Mouse (Mus musculus) midbrain, embryonic 15.5 days (tissue): ENCODE data around the gene Gm19345. TPM values are rescaled to one million over a fixed set of nuclear protein-coding genes. Genes with fewer than 3 reads are reported as not detected.

Source experiments
- ATAC-seq: fragments of 200-750 bp; cut with Nextera tagmentation; replicated peaks from 2 replicates; pipeline ENCODE4 v1.8.0; 2017; ENCODE audit warnings: moderate TSS enrichment
- H3K27ac ChIP-seq: fragments of 300-500 bp; sonication (generic); 2 replicates; pipeline ENCODE4 v1.5.1; 2015; ENCODE audit warnings: mild to moderate bottlenecking, inconsistent platforms
- H3K27me3 ChIP-seq: fragments of 300-500 bp; sonication (generic); replicated peaks from 2 replicates; pipeline ENCODE4 v1.6.1; 2015; ENCODE audit warnings: inconsistent platforms
- H3K36me3 ChIP-seq: fragments of 300-500 bp; sonication (generic); replicated peaks from 2 replicates; pipeline ENCODE4 v1.6.1; 2015; ENCODE audit warnings: inconsistent platforms
- H3K4me1 ChIP-seq: fragments of 300-500 bp; sonication (generic); 2 replicates; pipeline ENCODE4 v1.6.1; 2015; ENCODE audit warnings: inconsistent platforms
- H3K4me2 ChIP-seq: fragments of 300-500 bp; sonication (generic); 2 replicates; pipeline ENCODE4 v1.6.1; 2015; ENCODE audit warnings: inconsistent platforms, mild to moderate bottlenecking, moderate library complexity
- H3K4me3 ChIP-seq: fragments of 300-500 bp; sonication (generic); 2 replicates; pipeline ENCODE4 v1.5.1; 2015; ENCODE audit warnings: mild to moderate bottlenecking, inconsistent platforms
- H3K9ac ChIP-seq: fragments of 300-500 bp; sonication (generic); 2 replicates; pipeline ENCODE4 v1.6.1; 2015; ENCODE audit warnings: mild to moderate bottlenecking, inconsistent platforms
- H3K9me3 ChIP-seq: fragments of 300-500 bp; sonication (generic); 2 replicates; pipeline ENCODE4 v1.6.1; 2016; ENCODE audit warnings: inconsistent platforms
- WGBS: fragments of 180-500 bp; shearing (Covaris S2); methylation state at CpG from one replicate; pipeline ENCODE4 v1.1.7; 2015; ENCODE audit warnings: mixed read lengths; 5-methylcytosine and 5-hydroxymethylcytosine counted together
- polyA plus RNA-seq: library from polyadenylated mRNA; unstranded; fragments of >200 nt; fragmentation: Nextera tagmentation; extraction: Ambion mirVana; gene quantifications from 2 replicates; pipeline ENCODE4 v1.2.1, GENCODE M21; 2015

Gm19345 gene
- polyA plus RNA-seq, 1 experiment from 2014 or later = 15.4 TPM

GRCm38 (mm10) chr7:19861199-19861598 is 9.4 kb downstream of the Gm19345 start, which contains the start of gene Ceacam16:
Gene Ceacam16 (minus strand): TSS chr7:19861299.
- no peaks in the 10 kb centered on the region for H3K9me3 ChIP-seq
- H3K36me3 ChIP-seq = no peaks in the 10 kb centered on the region
- no peaks in the 10 kb centered on the region for H3K4me1 ChIP-seq
- no peaks in the 10 kb centered on the region for H3K27me3 ChIP-seq
- WGBS = 83% methylated on average over 9 of the region's 9 CpGs
- H3K4me3 ChIP-seq = no peak within 1 kb of the TSS
- H3K4me2 ChIP-seq = no peak within 1 kb of the TSS
- no peak within 1 kb of the TSS for H3K9ac ChIP-seq
- no peak within 1 kb of the TSS for H3K27ac ChIP-seq
- no peak for ATAC-seq

GRCm38 (mm10) chr7:19864241-19864640 is 12.4 kb downstream of the Gm19345 start:
- Histone ChIP-seq H3K4me1 (no peaks in the 10 kb centered on the region), H3K4me2 (no peak overlapping the region), H3K36me3 (no peaks in the 10 kb centered on the region), H3K27me3 (no peaks in the 10 kb centered on the region), H3K4me3 (no peak overlapping the region), H3K27ac (no peak overlapping the region), H3K9me3 (no peaks in the 10 kb centered on the region), H3K9ac (no peak overlapping the region)
- WGBS = 36% methylated on average over 2 of the region's 2 CpGs
- ATAC-seq = no peak; the same call in 1 of the 2 replicates

- Histone ChIP-seq H3K4me3 (no peak overlapping the region), H3K9ac (no peak overlapping the region), H3K9me3 (no peaks in the 10 kb centered on the region), H3K27ac (no peak overlapping the region), H3K27me3 (no peaks in the 10 kb centered on the region), H3K36me3 (no peaks in the 10 kb centered on the region), H3K4me2 (no peak overlapping the region), H3K4me1 (no peaks in the 10 kb centered on the region)
- WGBS = 81% methylated on average over 8 of the region's 8 CpGs
- no peak for ATAC-seq
Measured at GRCm38 (mm10) chr7:19865246-19866036, 13.6 kb downstream of the Gm19345 start.

- no peak for ATAC-seq
- 91% methylated on average over 6 of the region's 6 CpGs for WGBS
- H3K36me3 ChIP-seq = no peaks in the 10 kb centered on the region
- no peaks in the 10 kb centered on the region for H3K9me3 ChIP-seq
- H3K27ac ChIP-seq = no peak overlapping the region
- H3K4me2 ChIP-seq = no peak overlapping the region
- H3K4me3 ChIP-seq = no peak overlapping the region
- H3K27me3 ChIP-seq = no peaks in the 10 kb centered on the region
- H3K9ac ChIP-seq = no peak overlapping the region
- H3K4me1 ChIP-seq = no peaks in the 10 kb centered on the region
Measured at GRCm38 (mm10) chr7:19866490-19866889, 14.7 kb downstream of the Gm19345 start.

GRCm38 (mm10) chr7:19867751-19868399 is 16.1 kb downstream of the Gm19345 start:
- no peak for ATAC-seq
- Histone ChIP-seq H3K9ac (no peak overlapping the region), H3K36me3 (no peaks in the 10 kb centered on the region), H3K27ac (no peak overlapping the region), H3K4me2 (no peak overlapping the region), H3K4me3 (no peak overlapping the region), H3K9me3 (no peaks in the 10 kb centered on the region), H3K4me1 (no peaks in the 10 kb centered on the region), H3K27me3 (no peaks in the 10 kb centered on the region)
- 90% methylated on average over 16 of the region's 16 CpGs for WGBS

- no peaks in the 10 kb centered on the region for H3K27me3 ChIP-seq
- H3K9me3 ChIP-seq = no peaks in the 10 kb centered on the region
- H3K4me3 ChIP-seq = no peak overlapping the region
- H3K36me3 ChIP-seq = no peaks in the 10 kb centered on the region
- no peak overlapping the region for H3K27ac ChIP-seq
- no peak for ATAC-seq
- no peaks in the 10 kb centered on the region for H3K4me1 ChIP-seq
- 72% methylated on average over 10 of the region's 10 CpGs for WGBS
- H3K4me2 ChIP-seq = no peak overlapping the region
- H3K9ac ChIP-seq = no peak overlapping the region
Measured at GRCm38 (mm10) chr7:19871137-19871621, 19.4 kb downstream of the Gm19345 start.

GRCm38 (mm10) chr7:19871943-19872601 is 20.3 kb downstream of the Gm19345 start:
- Histone ChIP-seq H3K27ac (no peak overlapping the region), H3K4me2 (no peak overlapping the region), H3K9ac (no peak overlapping the region), H3K27me3 (no peaks in the 10 kb centered on the region), H3K4me1 (no peaks in the 10 kb centered on the region), H3K4me3 (no peak overlapping the region), H3K9me3 (no peaks in the 10 kb centered on the region), H3K36me3 (no peaks in the 10 kb centered on the region)
- ATAC-seq = no peak
- WGBS = 47% methylated on average over 5 of the region's 5 CpGs

- Histone ChIP-seq H3K4me3 (no peak overlapping the region), H3K4me1 (no peaks in the 10 kb centered on the region), H3K36me3 (no peaks in the 10 kb centered on the region), H3K27me3 (no peaks in the 10 kb centered on the region), H3K27ac (no peak overlapping the region), H3K9me3 (no peaks in the 10 kb centered on the region), H3K4me2 (no peak overlapping the region), H3K9ac (no peak overlapping the region)
- 56% methylated on average over 13 of the region's 13 CpGs for WGBS
- peak; percentile 64 for ATAC-seq
Measured at GRCm38 (mm10) chr7:19875948-19876682, 24.3 kb downstream of the Gm19345 start.

GRCm38 (mm10) chr7:19876781-19877425 is 25.1 kb downstream of the Gm19345 start:
- ATAC-seq = peak; percentile 50
- Histone ChIP-seq H3K9me3 (no peaks in the 10 kb centered on the region), H3K4me3 (no peak overlapping the region), H3K27me3 (no peaks in the 10 kb centered on the region), H3K36me3 (no peaks in the 10 kb centered on the region), H3K4me1 (no peaks in the 10 kb centered on the region), H3K9ac (no peak overlapping the region), H3K27ac (no peak overlapping the region), H3K4me2 (no peak overlapping the region)
- 51% methylated on average over 14 of the region's 14 CpGs for WGBS

- Histone ChIP-seq H3K4me1 (no peaks in the 10 kb centered on the region), H3K36me3 (no peaks in the 10 kb centered on the region), H3K9me3 (no peaks in the 10 kb centered on the region), H3K9ac (no peak overlapping the region), H3K27me3 (no peaks in the 10 kb centered on the region), H3K27ac (no peak overlapping the region), H3K4me3 (no peak overlapping the region), H3K4me2 (no peak overlapping the region)
- ATAC-seq = no peak
- 79% methylated on average over 8 of the region's 8 CpGs for WGBS
Measured at GRCm38 (mm10) chr7:19880754-19881153, 29.0 kb downstream of the Gm19345 start.

- H3K9me3 ChIP-seq = no peaks in the 10 kb centered on the region
- no peaks in the 10 kb centered on the region for H3K4me1 ChIP-seq
- H3K4me3 ChIP-seq = no peak within 1 kb of the TSS
- no peak for ATAC-seq
- no peaks in the 10 kb centered on the region for H3K36me3 ChIP-seq
- no peaks in the 10 kb centered on the region for H3K27me3 ChIP-seq
- no peak within 1 kb of the TSS for H3K27ac ChIP-seq
- H3K9ac ChIP-seq = no peak within 1 kb of the TSS
- WGBS = 78% methylated on average over 7 of the region's 7 CpGs
- no peak within 1 kb of the TSS for H3K4me2 ChIP-seq
Measured at GRCm38 (mm10) chr7:19887849-19888248, 36.0 kb downstream of the Gm19345 start, which contains the start of gene Ceacam19. Gene Ceacam19 (minus strand): TSS chr7:19887965.
